Mouse (Mus musculus) MEL (cell line): ENCODE measurements around the gene Src. TPM values are rescaled to one million over a fixed set of nuclear protein-coding genes. Genes with fewer than 3 reads are reported as not detected.

Experiments
- DNase-seq: peaks from one replicate; pipeline ENCODE4 v3.0.0; 2011; ENCODE audit warnings: low read depth, low spot score
- H3K27ac ChIP-seq: 2 replicates; pipeline ENCODE4 v1.5.1; 2012; ENCODE audit warnings: low read depth, mild to moderate bottlenecking, control low read depth, low read length, moderate library complexity; ENCODE audit not compliant: control insufficient read depth
- H3K27me3 ChIP-seq, 2 experiments: fragments of 150-350 bp in 1 of 2; sonication (generic) in 1 of 2; 2 replicates each; pipeline ENCODE4 v1.6.1; 2012; ENCODE audit warnings: low read length in 2 of 2, mild to moderate bottlenecking in 2 of 2, improper control_type of control experiment in 1 of 2, moderate library complexity in 1 of 2; ENCODE audit not compliant: insufficient read depth in 2 of 2, control insufficient read depth in 1 of 2
- H3K36me3 ChIP-seq, 2 experiments: 2 replicates each; pipeline ENCODE4 v1.6.1; 2012 to 2014; ENCODE audit warnings: low read length in 2 of 2, improper control_type of control experiment in 1 of 2, inconsistent platforms in 1 of 2, mild to moderate bottlenecking in 1 of 2; ENCODE audit not compliant: insufficient read depth in 2 of 2, control insufficient read depth in 1 of 2
- H3K4me1 ChIP-seq, 2 experiments: fragments of 150-350 bp in 1 of 2; sonication (generic) in 1 of 2; 2 replicates each; pipeline ENCODE4 v1.6.1; 2012; ENCODE audit warnings: low read length in 2 of 2, improper control_type of control experiment in 1 of 2, mild to moderate bottlenecking in 1 of 2; ENCODE audit not compliant: insufficient read depth in 2 of 2, control insufficient read depth in 1 of 2
- H3K4me3 ChIP-seq, 2 experiments: fragments of 150-350 bp in 1 of 2; sonication (generic) in 1 of 2; 2 replicates each; pipeline ENCODE4 v1.5.1; 2012; ENCODE audit warnings: low read depth in 2 of 2, low read length in 2 of 2, mild to moderate bottlenecking in 2 of 2, moderate library complexity in 2 of 2, control low read depth in 1 of 2, improper control_type of control experiment in 1 of 2; ENCODE audit not compliant: control insufficient read depth in 1 of 2, insufficient read depth in 1 of 2
- H3K79me2 ChIP-seq: 2 replicates; pipeline ENCODE4 v1.6.1; 2012; ENCODE audit warnings: mild to moderate bottlenecking, low read length, moderate library complexity; ENCODE audit not compliant: control insufficient read depth, poor library complexity, insufficient read depth
- H3K9ac ChIP-seq: 2 replicates; pipeline ENCODE4 v1.6.1; 2012; ENCODE audit warnings: low read depth, mild to moderate bottlenecking, control low read depth, low read length, moderate library complexity; ENCODE audit not compliant: control insufficient read depth, poor library complexity, severe bottlenecking
- H3K9me3 ChIP-seq: fragments of 150-350 bp; sonication (generic); replicated peaks from 2 replicates; pipeline ENCODE4 v1.6.1; 2012; ENCODE audit warnings: mild to moderate bottlenecking, low read length, improper control_type of control experiment, moderate library complexity; ENCODE audit not compliant: insufficient read depth
- ELF1 ChIP-seq: IDR thresholded peaks from 2 replicates; pipeline ENCODE4 v1.6.1; 2014; ENCODE audit warnings: low read depth, mild to moderate bottlenecking, inconsistent platforms, low read length, improper control_type of control experiment, moderate library complexity
- HCFC1 ChIP-seq: IDR thresholded peaks from 2 replicates; pipeline ENCODE4 v1.6.1; 2012; ENCODE audit warnings: low read depth, mild to moderate bottlenecking, inconsistent platforms, low read length, improper control_type of control experiment, moderate library complexity
- KAT2A ChIP-seq: conservative IDR thresholded peaks from 2 replicates; pipeline ENCODE4 v1.6.1; 2012; ENCODE audit warnings: low read depth, low read length, improper control_type of control experiment, inconsistent platforms
- MAX ChIP-seq: IDR thresholded peaks from 2 replicates; pipeline ENCODE4 v1.6.1; 2011; ENCODE audit warnings: low read length, improper control_type of control experiment
- MEF2A ChIP-seq: IDR thresholded peaks from 2 replicates; pipeline ENCODE4 v1.6.1; 2014; ENCODE audit warnings: low read depth, mild to moderate bottlenecking, inconsistent platforms, low read length, improper control_type of control experiment; ENCODE audit not compliant: poor library complexity, insufficient replicate concordance, severe bottlenecking; ENCODE audit errors: extremely low read depth
- MYC ChIP-seq: IDR thresholded peaks from 2 replicates; pipeline ENCODE4 v1.6.1; 2011; ENCODE audit warnings: low read depth, mild to moderate bottlenecking, low read length, improper control_type of control experiment, moderate library complexity
- NELFE ChIP-seq: IDR thresholded peaks from 2 replicates; pipeline ENCODE4 v1.6.1; 2011; ENCODE audit warnings: low read depth, low read length, improper control_type of control experiment
- NRF1 ChIP-seq: IDR thresholded peaks from 2 replicates; pipeline ENCODE4 v1.6.1; 2014; ENCODE audit warnings: low read depth, mild to moderate bottlenecking, inconsistent platforms, low read length, improper control_type of control experiment, moderate library complexity; ENCODE audit not compliant: poor library complexity, insufficient read depth, severe bottlenecking
- POLR2A ChIP-seq, 2 experiments: IDR thresholded peaks; 2 replicates each; pipeline ENCODE4 v1.6.1; 2011 to 2012; ENCODE audit warnings: low read length in 2 of 2, mild to moderate bottlenecking in 2 of 2, control low read depth in 1 of 2, improper control_type of control experiment in 1 of 2, low read depth in 1 of 2, moderate library complexity in 1 of 2; ENCODE audit not compliant: control insufficient read depth in 1 of 2, insufficient read depth in 1 of 2, poor library complexity in 1 of 2
- POLR2AphosphoS2 ChIP-seq: IDR thresholded peaks from 2 replicates; pipeline ENCODE4 v1.6.1; 2011; ENCODE audit warnings: low read length, improper control_type of control experiment
- RAD21 ChIP-seq: IDR thresholded peaks from 2 replicates; pipeline ENCODE4 v1.6.1; 2011; ENCODE audit warnings: mild to moderate bottlenecking, low read depth, low read length, improper control_type of control experiment
- RCOR1 ChIP-seq: IDR thresholded peaks from 2 replicates; pipeline ENCODE4 v1.6.1; 2012; ENCODE audit warnings: low read depth, mild to moderate bottlenecking, inconsistent platforms, low read length, improper control_type of control experiment
- SIN3A ChIP-seq: IDR thresholded peaks from 2 replicates; pipeline ENCODE4 v1.6.1; 2012; ENCODE audit warnings: low read length, improper control_type of control experiment, inconsistent platforms
- SMC3 ChIP-seq: IDR thresholded peaks from 2 replicates; pipeline ENCODE4 v1.6.1; 2011; ENCODE audit warnings: low read depth, low read length, improper control_type of control experiment
- USF1 ChIP-seq: IDR thresholded peaks from 2 replicates; pipeline ENCODE4 v1.6.1; 2014; ENCODE audit warnings: low read depth, mild to moderate bottlenecking, inconsistent platforms, low read length, improper control_type of control experiment, moderate library complexity
- USF2 ChIP-seq, 2 experiments: IDR thresholded peaks; 2 replicates each; pipeline ENCODE4 v1.6.1; 2011 to 2012; ENCODE audit warnings: improper control_type of control experiment in 2 of 2, low read length in 2 of 2, borderline replicate concordance in 1 of 2, inconsistent platforms in 1 of 2, low read depth in 1 of 2, mild to moderate bottlenecking in 1 of 2; ENCODE audit not compliant: insufficient read depth in 1 of 2
- polyA plus RNA-seq, 2 experiments: library from polyadenylated mRNA; stranded (reverse) in 1 of 2; unstranded in 1 of 2; fragments of >175 nt in 1 of 2; fragments of >200 nt in 1 of 2; gene quantifications; 2 replicates each; pipeline versions ENCODE4 v1.2.1 to v1.2.4; 2012; ENCODE audit warnings: low replicate concordance in 2 of 2, low read depth in 1 of 2; ENCODE audit not compliant: insufficient read length in 2 of 2, insufficient read depth in 1 of 2, missing spikeins in 1 of 2
- total RNA-seq: library from RNA; depleted of rRNA; stranded (reverse); fragments of 300-350 nt; gene quantifications from 2 replicates; pipeline ENCODE4 v1.2.3, GENCODE M21; 2012

The Src gene
- total and polyA plus RNA-seq, 3 experiments = 0.23 to 4.2 TPM; not detected in 1

GRCm38 (mm10) chr2:157462776-157463710 lies 44.8 kb downstream of the Src start:
- H3K9ac ChIP-seq = no peak overlapping the region
- no peaks in the 10 kb centered on the region for H3K4me1 ChIP-seq
- TF ChIP-seq SIN3A (no peak), MAX (no peak), NELFE (no peak), USF1 (no peak), NRF1 (no peak), POLR2A (IDR thresholded peaks at IDR 0.05; ENCODE audit: control insufficient read depth in 1 of 2, insufficient read depth in 1 of 2, low read depth in 1 of 2, low read length in 2 of 2, poor library complexity in 1 of 2) (no peak), USF2 (IDR thresholded peaks at IDR 0.05; ENCODE audit: borderline replicate concordance in 1 of 2, insufficient read depth in 1 of 2, low read depth in 1 of 2, low read length in 2 of 2) (no peak), RCOR1 (no peak), MYC (no peak), POLR2AphosphoS2 (no peak), MEF2A (no peak), HCFC1 (no peak), ELF1 (no peak), KAT2A (no peak)
- no peaks in the 10 kb centered on the region for H3K9me3 ChIP-seq
- H3K27ac ChIP-seq = no peak overlapping the region
- H3K27me3 ChIP-seq = no peaks in the 10 kb centered on the region
- no peak for DNase-seq
- H3K79me2 ChIP-seq = no peaks in the 10 kb centered on the region
- no peak overlapping the region for H3K4me3 ChIP-seq
- no peaks in the 10 kb centered on the region for H3K36me3 ChIP-seq

GRCm38 (mm10) chr2:157463887-157464745 lies 45.9 kb downstream of the Src start:
- no peaks in the 10 kb centered on the region for H3K4me1 ChIP-seq
- no peak for DNase-seq
- no peaks in the 10 kb centered on the region for H3K79me2 ChIP-seq
- TF ChIP-seq NELFE (no peak), RAD21 (no peak), MAX (no peak), SMC3 (no peak)
- no peaks in the 10 kb centered on the region for H3K27me3 ChIP-seq
- no peak overlapping the region for H3K27ac ChIP-seq
- no peaks in the 10 kb centered on the region for H3K36me3 ChIP-seq
- no peak overlapping the region for H3K4me3 ChIP-seq
- no peak overlapping the region for H3K9ac ChIP-seq
- H3K9me3 ChIP-seq = no peaks in the 10 kb centered on the region
